In the genomic region with DNA sequence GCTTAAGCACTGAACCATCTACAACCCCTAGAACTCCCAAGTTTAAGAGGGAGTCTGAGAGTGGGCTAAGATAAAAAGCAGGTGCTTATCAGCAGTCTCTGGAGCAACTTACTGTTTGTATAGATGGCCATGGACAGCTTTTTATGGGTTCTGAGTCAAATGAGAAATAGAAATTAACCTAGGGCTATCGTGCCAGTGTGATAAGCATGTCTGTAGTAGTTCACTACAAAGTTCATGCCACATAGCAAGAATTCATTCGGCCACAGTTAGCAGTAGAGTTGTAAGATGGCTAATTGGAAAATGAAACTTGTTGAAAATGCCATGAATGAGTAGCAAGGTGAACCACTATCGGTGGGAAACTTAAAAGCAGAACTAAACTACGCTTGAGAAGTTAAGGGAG, we compare ENCODE assay signal across 8 mouse cellular contexts. TPM values are rescaled to one million over a fixed set of nuclear protein-coding genes. Genes with fewer than 3 reads are reported as not detected.
DNase-seq lines count a peak whose midpoint lies in the region; ATAC-seq and TF ChIP-seq lines count a peak whose summit lies in the region.

No protein-coding gene starts in this region.

- no peaks in the 10 kb centered on the region for H3K27me3 ChIP-seq in kidney, embryonic 14.5 days (ENCODE audit: control insufficient read depth, insufficient read depth, low read length)
- H3K27me3 ChIP-seq in hindbrain, postnatal 0 days (ENCODE audit: insufficient read depth, low read length): no peaks in the 10 kb centered on the region
- no peaks in the 10 kb centered on the region for H3K27me3 ChIP-seq in midbrain, postnatal 0 days (ENCODE audit: insufficient read depth, low read length)

- no peak for TF ChIP-seq POLR2A in bone marrow macrophage, adult 2 months (IDR thresholded peaks at IDR 0.05; ENCODE audit: borderline replicate concordance, low read depth, low read length)

- ATAC-seq in kidney, embryonic 14.5 days (ENCODE audit: low FRiP score, low TSS enrichment): no peak
- no peak for ATAC-seq in hindbrain, postnatal 0 days
- no peak for ATAC-seq in midbrain, postnatal 0 days (ENCODE audit: low FRiP score)

- DNase-seq in kidney, adult 8-10 months: no peak
- no peak for DNase-seq in hindbrain, postnatal 0 days (ENCODE audit: low spot score)
- no peak for DNase-seq in midbrain, postnatal 0 days (ENCODE audit: low spot score)
- no peak for DNase-seq in B cell, adult 2 months
- DNase-seq in layer of hippocampus, adult 9-10 months (ENCODE audit: low spot score): no peak
- DNase-seq in gastrocnemius, postnatal 4 days (ENCODE audit: low spot score in 2 of 2): no peak

- H3K4me3 ChIP-seq in kidney, embryonic 14.5 days (ENCODE audit: low read length): peak overlapping the region; percentile 78
- peak overlapping the region; percentile 92 for H3K4me3 ChIP-seq in bone marrow macrophage, adult 2 months (ENCODE audit: insufficient read depth, low read length)
- H3K4me3 ChIP-seq in hindbrain, postnatal 0 days (ENCODE audit: low read length): peak overlapping the region; percentile 76
- no peak overlapping the region for H3K4me3 ChIP-seq in midbrain, postnatal 0 days (ENCODE audit: low read depth, low read length)

- 76% methylated on average over 4 of the region's 4 CpGs for WGBS in kidney, embryonic 14.5 days
- 86% methylated on average over 4 of the region's 4 CpGs for WGBS in hindbrain, postnatal 0 days
- 90% methylated on average over 4 of the region's 4 CpGs for WGBS in midbrain, postnatal 0 days

- H3K4me2 ChIP-seq in kidney, embryonic 14.5 days (replicated peaks; ENCODE audit: low read depth, low read length): peak overlapping the region; percentile 96
- peak overlapping the region; percentile 99 for H3K4me2 ChIP-seq in hindbrain, postnatal 0 days (ENCODE audit: low read depth, low read length)
- peak overlapping the region; percentile 100; the same call in 1 of the 2 replicates for H3K4me2 ChIP-seq in midbrain, postnatal 0 days (ENCODE audit: low read depth, low read length, poor library complexity, severe bottlenecking)

- no peaks in the 10 kb centered on the region for H3K9me3 ChIP-seq in kidney, embryonic 14.5 days (ENCODE audit: control insufficient read depth, low read length)
- no peaks in the 10 kb centered on the region for H3K9me3 ChIP-seq in hindbrain, postnatal 0 days (ENCODE audit: low read length)
- no peaks in the 10 kb centered on the region for H3K9me3 ChIP-seq in midbrain, postnatal 0 days (ENCODE audit: low read length)

- TF ChIP-seq CTCF in bone marrow macrophage, adult 2 months (IDR thresholded peaks at IDR 0.05; ENCODE audit: low read depth, low read length): no peak
- no peak for TF ChIP-seq CTCF in hindbrain, postnatal 0 days (IDR thresholded peaks at IDR 0.05; ENCODE audit: low read depth)
- TF ChIP-seq CTCF in midbrain, postnatal 0 days (IDR thresholded peaks at IDR 0.05): no peak

- peaks cover 71% of the 10 kb centered on the region for H3K36me3 ChIP-seq in kidney, embryonic 14.5 days (ENCODE audit: control insufficient read depth, insufficient read depth, low read length)
- H3K36me3 ChIP-seq in hindbrain, postnatal 0 days (ENCODE audit: insufficient read depth, low read length): peaks cover 38% of the 10 kb centered on the region
- peaks cover 39% of the 10 kb centered on the region for H3K36me3 ChIP-seq in midbrain, postnatal 0 days (ENCODE audit: insufficient read depth, low read length)

- H3K9ac ChIP-seq in kidney, embryonic 14.5 days (ENCODE audit: low read depth, low read length): peak overlapping the region; percentile 89; the same call in 1 of the 2 replicates
- peak overlapping the region; percentile 73 for H3K9ac ChIP-seq in hindbrain, postnatal 0 days (replicated peaks; ENCODE audit: low read length)
- H3K9ac ChIP-seq in midbrain, postnatal 0 days (replicated peaks; ENCODE audit: low read length, poor library complexity, severe bottlenecking): no peak overlapping the region; the same call in 1 of the 2 replicates

- no peak overlapping the region; the same call in 1 of the 2 replicates for H3K27ac ChIP-seq in kidney, embryonic 14.5 days (ENCODE audit: low read depth, low read length)
- H3K27ac ChIP-seq in bone marrow macrophage, adult 2 months (ENCODE audit: insufficient read depth, low read depth, low read length): peak overlapping the region; percentile 97; the same call in 1 of the 2 replicates
- no peak overlapping the region for H3K27ac ChIP-seq in hindbrain, postnatal 0 days
- no peak overlapping the region for H3K27ac ChIP-seq in midbrain, postnatal 0 days (ENCODE audit: low read depth, low read length)

- H3K4me1 ChIP-seq in kidney, embryonic 14.5 days (ENCODE audit: control insufficient read depth, insufficient read depth, low read length): peaks cover 45% of the 10 kb centered on the region
- H3K4me1 ChIP-seq in bone marrow macrophage, adult 2 months (ENCODE audit: control insufficient read depth, insufficient read depth, low read length): peaks cover 28% of the 10 kb centered on the region
- H3K4me1 ChIP-seq in hindbrain, postnatal 0 days (ENCODE audit: insufficient read depth, low read length): peaks cover 19% of the 10 kb centered on the region
- peaks cover 13% of the 10 kb centered on the region for H3K4me1 ChIP-seq in midbrain, postnatal 0 days (ENCODE audit: insufficient read depth, low read length)

RNA-seq across cellular contexts. Expression of a gene that starts 1.2 kb away (rescaled TPM):
- polyA plus RNA-seq in kidney, embryonic 14.5 days (2014; fragmentation: Nextera tagmentation; extraction: Ambion mirVana): 153 and 171 TPM in 2 replicates
- polyA plus RNA-seq in bone marrow macrophage, adult 2 months (2012; ENCODE audit: insufficient read depth, insufficient read length, missing spikeins): 99.9 and 110 TPM in 2 replicates
- 154 and 160 TPM in 2 replicates for total RNA-seq in hindbrain, postnatal 0 days (2014; rRNA removed)
- polyA plus RNA-seq in hindbrain, postnatal 0 days (2015; fragmentation: Nextera tagmentation; extraction: Ambion mirVana): 168 and 171 TPM in 2 replicates
- total RNA-seq in midbrain, postnatal 0 days (2014; rRNA removed): 140 and 159 TPM in 2 replicates
- 160 and 176 TPM in 2 replicates for polyA plus RNA-seq in midbrain, postnatal 0 days (2015; fragmentation: Nextera tagmentation; extraction: Ambion mirVana)
- total RNA-seq in gastrocnemius, postnatal 4 days (2021): 100 to 1,000 TPM; 222 TPM

RNA-seq across cellular contexts. Expression of a gene that starts 1.5 kb away (rescaled TPM):
- 83.0 and 109 TPM in 2 replicates for polyA plus RNA-seq in kidney, embryonic 14.5 days (2014; fragmentation: Nextera tagmentation; extraction: Ambion mirVana)
- 70.1 and 76.6 TPM in 2 replicates for polyA plus RNA-seq in bone marrow macrophage, adult 2 months (2012; ENCODE audit: insufficient read depth, insufficient read length, missing spikeins)
- 70.2 and 87.3 TPM in 2 replicates for total RNA-seq in hindbrain, postnatal 0 days (2014; rRNA removed)
- polyA plus RNA-seq in hindbrain, postnatal 0 days (2015; fragmentation: Nextera tagmentation; extraction: Ambion mirVana): 100 and 105 TPM in 2 replicates
- 69.1 and 74.4 TPM in 2 replicates for total RNA-seq in midbrain, postnatal 0 days (2014; rRNA removed)
- polyA plus RNA-seq in midbrain, postnatal 0 days (2015; fragmentation: Nextera tagmentation; extraction: Ambion mirVana): 95.8 and 97.2 TPM in 2 replicates
- 10 to 100 TPM; 43.5 to 44.0 TPM for total RNA-seq in gastrocnemius, postnatal 4 days (2021)

RNA-seq across cellular contexts. Expression of a gene that starts 5.9 kb away (rescaled TPM):
- 1,900 and 2,186 TPM in 2 replicates for polyA plus RNA-seq in kidney, embryonic 14.5 days (2014; fragmentation: Nextera tagmentation; extraction: Ambion mirVana)
- polyA plus RNA-seq in bone marrow macrophage, adult 2 months (2012; ENCODE audit: insufficient read depth, insufficient read length, missing spikeins): 1,781 and 1,801 TPM in 2 replicates
- total RNA-seq in hindbrain, postnatal 0 days (2014; rRNA removed): 460 and 560 TPM in 2 replicates
- 606 and 634 TPM in 2 replicates for polyA plus RNA-seq in hindbrain, postnatal 0 days (2015; fragmentation: Nextera tagmentation; extraction: Ambion mirVana)
- total RNA-seq in midbrain, postnatal 0 days (2014; rRNA removed): 438 and 486 TPM in 2 replicates
- polyA plus RNA-seq in midbrain, postnatal 0 days (2015; fragmentation: Nextera tagmentation; extraction: Ambion mirVana): 600 and 608 TPM in 2 replicates
- total RNA-seq in gastrocnemius, postnatal 4 days (2021): 100 to 1,000 TPM; 620 to 621 TPM

RNA-seq across cellular contexts. Expression of a gene that starts 8.5 kb away (rescaled TPM):
- polyA plus RNA-seq in kidney, embryonic 14.5 days (2014; fragmentation: Nextera tagmentation; extraction: Ambion mirVana): 22.4 and 26.8 TPM in 2 replicates
- polyA plus RNA-seq in bone marrow macrophage, adult 2 months (2012; ENCODE audit: insufficient read depth, insufficient read length, missing spikeins): 4.7 and 7.4 TPM in 2 replicates
- total RNA-seq in hindbrain, postnatal 0 days (2014; rRNA removed): 12.4 and 17.7 TPM in 2 replicates
- polyA plus RNA-seq in hindbrain, postnatal 0 days (2015; fragmentation: Nextera tagmentation; extraction: Ambion mirVana): 5.9 and 8.3 TPM in 2 replicates
- total RNA-seq in midbrain, postnatal 0 days (2014; rRNA removed): 7.2 and 9.9 TPM in 2 replicates
- 5.8 and 7.6 TPM in 2 replicates for polyA plus RNA-seq in midbrain, postnatal 0 days (2015; fragmentation: Nextera tagmentation; extraction: Ambion mirVana)
- total RNA-seq in gastrocnemius, postnatal 4 days (2021): 1,000 to 10,000 TPM; 4,042 to 4,361 TPM

RNA-seq across cellular contexts. Expression of a gene that starts 9.6 kb away (rescaled TPM):
- 0.29 and 0.35 TPM in 2 replicates for polyA plus RNA-seq in kidney, embryonic 14.5 days (2014; fragmentation: Nextera tagmentation; extraction: Ambion mirVana)
- not detected in 2 replicates for polyA plus RNA-seq in bone marrow macrophage, adult 2 months (2012; ENCODE audit: insufficient read depth, insufficient read length, missing spikeins)
- total RNA-seq in hindbrain, postnatal 0 days (2014; rRNA removed): not detected in 2 replicates
- polyA plus RNA-seq in hindbrain, postnatal 0 days (2015; fragmentation: Nextera tagmentation; extraction: Ambion mirVana): 0.24 and 0.42 TPM in 2 replicates
- not detected in 2 replicates for total RNA-seq in midbrain, postnatal 0 days (2014; rRNA removed)
- polyA plus RNA-seq in midbrain, postnatal 0 days (2015; fragmentation: Nextera tagmentation; extraction: Ambion mirVana): 0.16 and 0.29 TPM in 2 replicates
- under 1 TPM; 0.32 to 0.39 TPM for total RNA-seq in gastrocnemius, postnatal 4 days (2021)
